Mouse (Mus musculus) embryonic fibroblast, embryonic 13.5 days (primary cell): ENCODE measurements around the gene Mndal.
"Not testable (repeated sequence)": the region's sequence is repeated elsewhere in the genome, so short reads cannot be mapped to it uniquely, and the experiment has no call there.

Source experiments
- CTCF ChIP-seq: IDR thresholded peaks from 2 replicates; pipeline ENCODE4 v1.5.1; 2011; ENCODE audit warnings: mild to moderate bottlenecking, control low read depth, low read length, moderate library complexity, borderline replicate concordance; ENCODE audit not compliant: insufficient read depth
- POLR2A ChIP-seq: IDR thresholded peaks from 2 replicates; pipeline ENCODE4 v1.6.1; 2011; ENCODE audit warnings: low read depth, mild to moderate bottlenecking, control low read depth, low read length, moderate library complexity

DNA sequence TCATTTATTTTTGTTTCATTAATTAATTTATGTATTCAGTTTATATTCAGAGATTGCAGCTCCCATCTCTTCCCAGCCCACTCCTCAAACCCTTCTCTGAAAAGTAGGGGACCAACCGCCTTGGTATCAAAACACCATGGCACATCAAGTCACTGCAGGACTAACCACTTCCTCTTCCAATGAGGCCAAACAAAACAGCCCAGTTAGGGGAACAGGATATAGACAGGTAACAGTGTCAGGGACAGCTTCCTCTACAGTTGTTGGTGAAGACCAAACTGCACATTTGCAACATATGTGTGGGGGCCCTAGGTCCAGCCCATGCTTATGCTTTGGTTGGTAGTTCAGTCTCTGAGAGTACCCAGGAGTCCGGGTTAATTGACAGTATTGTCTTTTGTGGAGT is 6.8 kb upstream of the Mndal start:
- not testable (repeated sequence) for TF ChIP-seq CTCF, POLR2A
